Mouse (Mus musculus): ENCODE data around the gene Arhgef2.

DNA sequence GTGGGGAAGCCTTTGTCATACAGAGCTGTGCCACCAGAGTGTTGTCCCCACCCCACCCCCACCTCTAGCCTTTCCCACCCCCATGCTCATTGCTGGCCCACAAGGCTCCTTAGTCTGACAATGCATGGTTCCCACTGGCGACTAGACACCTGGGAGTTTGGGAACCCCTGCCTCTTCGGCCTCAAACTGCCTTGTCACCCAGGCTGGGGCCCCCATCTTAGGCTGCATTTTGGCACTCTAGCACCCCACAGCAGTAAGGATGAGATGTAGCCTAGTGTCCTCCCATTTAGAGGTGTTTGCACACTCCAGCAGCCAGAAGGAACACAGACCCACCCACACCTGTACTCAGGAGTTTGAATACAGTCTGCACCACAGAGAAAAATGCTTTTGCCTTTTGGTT, 32.0 kb upstream of the Arhgef2 start:
- no peak for TF ChIP-seq CTCF (IDR thresholded peaks at IDR 0.05; ENCODE audit: borderline replicate concordance, control insufficient read depth, extremely low read depth, insufficient read depth, low read length, poor library complexity)
- TF ChIP-seq POLR2A (IDR thresholded peaks at IDR 0.05; ENCODE audit: control insufficient read depth, extremely low read depth, insufficient read depth, low read length, poor library complexity) = no peak
